Mouse (Mus musculus): ENCODE data around the gene Tyw5. TPM values are rescaled to one million over a fixed set of nuclear protein-coding genes. Genes with fewer than 3 reads are reported as not detected.

Gene Tyw5
- 22.3 TPM for total RNA-seq (2023)

DNA sequence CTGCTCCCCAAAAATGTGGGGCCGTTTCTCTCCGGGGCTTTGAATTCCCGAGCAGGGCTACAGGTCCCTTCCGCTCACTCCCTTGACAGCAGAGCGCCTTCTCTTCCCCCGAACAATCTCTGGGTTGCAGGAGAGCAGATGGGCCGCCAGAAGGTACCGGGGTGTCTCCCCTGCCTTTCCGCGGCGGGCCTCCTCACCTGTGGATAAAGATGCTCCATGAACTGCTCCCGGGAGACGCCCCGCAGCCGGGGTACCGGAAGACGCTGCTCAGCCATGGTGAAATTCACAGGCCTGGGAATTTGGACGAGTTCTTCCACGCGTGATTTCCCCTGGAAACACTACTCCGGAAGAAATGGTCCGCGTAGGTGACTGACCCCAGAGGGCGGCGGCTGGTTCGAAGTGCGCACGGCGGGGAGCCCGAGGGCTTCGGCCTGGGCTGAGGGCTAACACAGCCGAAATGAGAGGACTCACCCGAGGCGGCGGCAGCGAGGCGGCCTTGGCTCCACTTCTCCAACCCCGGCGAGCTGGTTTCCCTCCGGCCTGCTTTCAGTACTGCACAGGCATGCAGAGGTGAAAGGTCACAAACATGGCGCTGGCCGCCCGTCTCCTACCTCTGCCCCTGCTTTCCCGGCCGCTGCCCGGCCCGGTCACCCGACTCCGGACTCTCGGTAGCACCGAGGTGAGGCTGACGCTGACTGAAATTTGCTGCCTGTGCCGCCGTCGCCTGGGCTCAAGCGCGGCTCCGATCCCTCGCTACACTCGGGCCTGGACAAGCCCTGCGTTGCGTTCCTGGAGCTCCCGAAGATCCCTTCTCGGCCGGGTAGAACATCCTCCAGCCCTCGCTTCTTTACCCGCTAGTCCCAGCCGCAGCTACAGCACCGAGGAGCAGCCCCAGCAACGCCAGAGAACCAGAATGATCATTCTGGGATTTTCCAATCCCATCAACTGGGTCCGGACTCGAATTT, at the start of gene Tyw5, which contains the start of gene Maip1:
Gene Tyw5, minus strand, starts transcription at position 915 of the 965 bp plus-strand sequence.
Gene Maip1, plus strand, starts transcription at position 142 of the 965 bp plus-strand sequence.

DNA sequence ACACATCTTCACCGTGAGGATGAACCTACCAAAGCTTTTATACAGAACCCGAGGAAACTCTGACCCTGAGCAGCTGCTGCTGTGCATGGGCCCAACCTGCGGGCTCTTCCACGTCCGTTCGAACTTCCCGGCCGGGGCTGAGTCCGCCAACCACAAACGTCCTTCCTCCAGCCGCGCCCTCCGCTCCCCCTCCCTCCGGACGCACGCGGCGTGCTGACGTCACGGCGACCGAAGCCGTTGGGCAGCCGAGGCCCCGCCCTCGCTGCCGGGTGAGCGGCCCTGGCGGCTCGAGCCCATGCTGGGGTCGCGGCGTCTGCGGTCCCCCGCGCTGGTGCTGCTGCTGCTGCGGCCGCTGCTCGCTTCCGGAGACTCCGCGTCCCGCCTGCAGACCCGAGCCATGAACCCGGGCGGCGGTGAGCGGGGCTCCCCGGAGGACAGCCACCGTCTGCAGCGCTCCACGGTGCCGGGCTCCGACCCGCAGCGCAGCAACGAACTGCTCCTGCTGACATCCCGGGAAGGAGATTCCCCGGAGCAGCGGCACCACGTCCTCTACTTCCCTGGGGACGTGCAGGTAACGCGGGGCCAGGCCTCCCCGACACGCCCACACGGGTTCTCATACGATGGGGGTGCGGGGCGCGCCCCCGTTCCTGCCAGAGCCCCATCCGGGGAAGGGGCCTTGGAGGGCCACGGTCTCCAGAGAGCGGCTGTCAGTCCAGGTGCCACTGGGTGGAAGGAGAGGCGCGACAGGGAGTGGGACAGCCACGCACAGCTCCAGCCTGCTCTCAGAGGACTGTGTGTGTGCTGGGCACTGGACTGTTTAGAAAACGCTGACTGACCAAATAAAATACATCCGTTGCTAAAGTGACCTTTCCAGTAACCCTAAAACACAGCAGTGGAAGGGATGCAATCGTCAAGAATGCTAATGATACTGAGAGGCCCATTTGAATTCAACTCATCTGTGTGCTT, 29.2 kb downstream of the Tyw5 start, which contains the start of gene 1700066M21Rik:
Gene 1700066M21Rik, plus strand, starts transcription at position 245 of the 966 bp plus-strand sequence.

Other genes starting within 250 kb of the Tyw5 start
- 3.2 TPM for gene 1700066M21Rik, start 29.5 kb downstream of the Tyw5 start, total RNA-seq (2023)
- 14.3 TPM for gene Maip1, start 773 bp downstream of the Tyw5 start, total RNA-seq (2023)